Mouse (Mus musculus) intestine, postnatal 0 days (tissue): ENCODE measurements around the gene Hist1h2br. TPM values are rescaled to one million over a fixed set of nuclear protein-coding genes. Genes with fewer than 3 reads are reported as not detected.
A peak's percentile ranks its signal among the peaks of the same experiment; 100 is the strongest.
"Not testable (repeated sequence)": the region's sequence is repeated elsewhere in the genome, so short reads cannot be mapped to it uniquely, and the experiment has no call there.

Experiments
- ATAC-seq: fragments of 200-750 bp; cut with Nextera tagmentation; 2 replicates; pipeline ENCODE4 v1.8.0; 2017; ENCODE audit warnings: mild to moderate bottlenecking, moderate TSS enrichment, moderate library complexity
- H3K27ac ChIP-seq: fragments of 300-500 bp; sonication (generic); 2 replicates; pipeline ENCODE4 v1.5.1; 2014; ENCODE audit warnings: mild to moderate bottlenecking, low read depth, low read length, moderate library complexity
- H3K27me3 ChIP-seq: fragments of 300-500 bp; sonication (generic); replicated peaks from 2 replicates; pipeline ENCODE4 v1.6.1; 2014; ENCODE audit warnings: low read length, mixed read lengths; ENCODE audit not compliant: control insufficient read depth, insufficient read depth
- H3K36me3 ChIP-seq: fragments of 300-500 bp; sonication (generic); 2 replicates; pipeline ENCODE4 v1.6.1; 2014; ENCODE audit warnings: mild to moderate bottlenecking, moderate library complexity; ENCODE audit not compliant: control insufficient read depth, insufficient read depth
- H3K4me1 ChIP-seq: fragments of 300-500 bp; sonication (generic); replicated peaks from 2 replicates; pipeline ENCODE4 v1.6.1; 2014; ENCODE audit warnings: antibody characterized with exemption, low read length, mixed read lengths; ENCODE audit not compliant: control insufficient read depth, insufficient read depth
- H3K4me2 ChIP-seq: fragments of 300-500 bp; sonication (generic); replicated peaks from 2 replicates; pipeline ENCODE4 v1.6.1; 2014; ENCODE audit warnings: low read depth, mild to moderate bottlenecking, moderate library complexity
- H3K4me3 ChIP-seq: fragments of 300-500 bp; sonication (generic); 2 replicates; pipeline ENCODE4 v1.5.1; 2014; ENCODE audit warnings: low read depth, low read length
- H3K9ac ChIP-seq: fragments of 300-500 bp; sonication (generic); 2 replicates; pipeline ENCODE4 v1.6.1; 2014; ENCODE audit warnings: mild to moderate bottlenecking, low read depth, low read length
- H3K9me3 ChIP-seq: fragments of 300-500 bp; sonication (generic); 2 replicates; pipeline ENCODE4 v1.6.1; 2016; ENCODE audit warnings: mixed run types; ENCODE audit not compliant: control insufficient read depth
- CTCF ChIP-seq: sonication (generic); IDR thresholded peaks from 2 replicates; pipeline ENCODE4 v1.5.1; 2016; ENCODE audit warnings: low read depth, mild to moderate bottlenecking, control low read depth, antibody characterized with exemption, moderate library complexity
- WGBS: fragments of 180-500 bp; shearing (Covaris S2); extraction: QIAGEN DNeasy Blood & Tissue Kit; methylation state at CpG from one replicate; pipeline ENCODE4 v1.1.7; 2014; 5-methylcytosine and 5-hydroxymethylcytosine counted together
- polyA plus RNA-seq: library from polyadenylated mRNA; unstranded; fragments of >200 nt; fragmentation: Nextera tagmentation; extraction: Ambion mirVana; gene quantifications from 2 replicates; pipeline ENCODE4 v1.2.1, GENCODE M21; 2015

The Hist1h2br gene
- polyA plus RNA-seq: 7.8 and 10.0 TPM in 2 replicates

GRCm38 (mm10) chr13:21833461-21833860 lies at the start of gene Hist1h2br, which contains the start of gene Hist1h2ap:
TSS of gene Hist1h2br (plus strand) at chr13:21833743.
TSS of gene Hist1h2ap (minus strand) at chr13:21833507.
- not testable (repeated sequence) for H3K27me3 ChIP-seq, H3K4me1 ChIP-seq, H3K27ac ChIP-seq, H3K9ac ChIP-seq, H3K4me3 ChIP-seq, H3K4me2 ChIP-seq, H3K9me3 ChIP-seq, H3K36me3 ChIP-seq
- peak; percentile 91 for ATAC-seq
- no CpG with 5 or more reads among the region's 24 CpGs for WGBS

- H3K36me3 ChIP-seq: no peaks in the 10 kb centered on the region
- no peaks in the 10 kb centered on the region for H3K27me3 ChIP-seq
- no peak for TF ChIP-seq CTCF
- H3K4me1 ChIP-seq: peaks cover 17% of the 10 kb centered on the region; the same call in 1 of the 2 replicates
- H3K4me2 ChIP-seq: peak overlapping the region; percentile 67; the same call in 1 of the 2 replicates
- no peak overlapping the region; the same call in 1 of the 2 replicates for H3K27ac ChIP-seq
- 37% methylated on average over 6 of the region's 6 CpGs for WGBS
- no peak overlapping the region for H3K4me3 ChIP-seq
- H3K9me3 ChIP-seq: no peaks in the 10 kb centered on the region
- ATAC-seq: no peak
- no peak overlapping the region for H3K9ac ChIP-seq
These were observed 49.2 kb upstream of the Hist1h2br start for GRCm38 (mm10) chr13:21784311-21784710.

GRCm38 (mm10) chr13:21786189-21786898 lies 47.2 kb upstream of the Hist1h2br start:
- H3K27ac ChIP-seq: 0 out of 2 replicates have a peak overlapping the region, but pooled peaks have one; percentile 16
- TF ChIP-seq CTCF: no peak
- H3K36me3 ChIP-seq: no peaks in the 10 kb centered on the region
- H3K9me3 ChIP-seq: no peaks in the 10 kb centered on the region
- ATAC-seq: no peak
- 8% methylated on average over 8 of the region's 8 CpGs for WGBS
- H3K4me2 ChIP-seq: peak overlapping the region; percentile 61
- H3K4me1 ChIP-seq: peaks cover 17% of the 10 kb centered on the region; the same call in 1 of the 2 replicates
- H3K27me3 ChIP-seq: no peaks in the 10 kb centered on the region
- H3K4me3 ChIP-seq: peak overlapping the region; percentile 39
- H3K9ac ChIP-seq: no peak overlapping the region

- peak within 1 kb of the TSS; percentile 61 for H3K4me2 ChIP-seq
- peak within 1 kb of the TSS; percentile 39 for H3K4me3 ChIP-seq
- under 1% methylated on average over 36 of the region's 63 CpGs for WGBS
- H3K9me3 ChIP-seq, H3K27me3 ChIP-seq, H3K36me3 ChIP-seq: not testable (repeated sequence)
- H3K27ac ChIP-seq: peak within 1 kb of the TSS; percentile 68; the same call in 1 of the 2 replicates
- 0 out of 2 replicates have a peak within 1 kb of the TSS, but pooled peaks have one; percentile 1 for H3K9ac ChIP-seq
- peak; percentile 92 for ATAC-seq
- H3K4me1 ChIP-seq: peaks cover 17% of the 10 kb centered on the region; the same call in 1 of the 2 replicates
These were observed 46.5 kb upstream of the Hist1h2br start, which contains the start of the genes Hist1h2an and Hist1h2bp for GRCm38 (mm10) chr13:21786899-21787629. TSS of gene Hist1h2an (minus strand) at chr13:21787218. TSS of gene Hist1h2bp (plus strand) at chr13:21787461.

- H3K27ac ChIP-seq: no peak overlapping the region
These were observed 45.6 kb upstream of the Hist1h2br start for GRCm38 (mm10) chr13:21787760-21788593.

More at GRCm38 (mm10) chr13:21787760-21788593, 45.6 kb upstream of the Hist1h2br start:
- no peak overlapping the region for H3K4me3 ChIP-seq
- WGBS: 39% methylated on average over 13 of the region's 21 CpGs
- 0 out of 2 replicates have a peak overlapping the region, but pooled peaks have one; percentile 1 for H3K9ac ChIP-seq
- no peaks in the 10 kb centered on the region for H3K9me3 ChIP-seq
- peaks cover 12% of the 10 kb centered on the region; the same call in 1 of the 2 replicates for H3K4me1 ChIP-seq
- no peak for TF ChIP-seq CTCF
- no peaks in the 10 kb centered on the region for H3K27me3 ChIP-seq
- H3K4me2 ChIP-seq: peak overlapping the region; percentile 61
- no peak; the same call in 1 of the 2 replicates for ATAC-seq
- no peaks in the 10 kb centered on the region for H3K36me3 ChIP-seq
